Mouse (Mus musculus) embryonic facial prominence, embryonic 14.5 days (tissue): ENCODE measurements at regions not wholly inside any gene's neighbourhood (a gene's known extent, or its start where the extent isn't known, plus 50 kb on each side); places are given as distances from the start of the nearest gene placed in this dataset.

Experiments
- ATAC-seq: fragments of 200-750 bp; cut with Nextera tagmentation; 2 replicates; pipeline ENCODE4 v1.8.0; 2017; ENCODE audit warnings: low read depth, moderate number of reproducible peaks, moderate TSS enrichment
- DNase-seq: peaks from one replicate; pipeline ENCODE4 v3.0.0-alpha.2; 2015; ENCODE audit warnings: low spot score
- H3K27ac ChIP-seq: fragments of 300-500 bp; sonication (generic); replicated peaks from 2 replicates; pipeline ENCODE4 v1.5.1; 2014; ENCODE audit warnings: low read depth, mild to moderate bottlenecking, low read length, moderate library complexity
- H3K27me3 ChIP-seq: fragments of 300-500 bp; sonication (generic); replicated peaks from 2 replicates; pipeline ENCODE4 v1.6.1; 2014; ENCODE audit warnings: low read length; ENCODE audit not compliant: control insufficient read depth, insufficient read depth
- H3K36me3 ChIP-seq: fragments of 300-500 bp; sonication (generic); 2 replicates; pipeline ENCODE4 v1.6.1; 2014; ENCODE audit warnings: low read length, mixed read lengths; ENCODE audit not compliant: control insufficient read depth, insufficient read depth
- H3K4me1 ChIP-seq: fragments of 300-500 bp; sonication (generic); 2 replicates; pipeline ENCODE4 v1.6.1; 2014; ENCODE audit warnings: antibody characterized with exemption, low read length; ENCODE audit not compliant: control insufficient read depth, insufficient read depth
- H3K4me2 ChIP-seq: fragments of 300-500 bp; sonication (generic); 2 replicates; pipeline ENCODE4 v1.6.1; 2014; ENCODE audit warnings: low read depth, mild to moderate bottlenecking, low read length, moderate library complexity, mixed read lengths
- H3K4me3 ChIP-seq: fragments of 300-500 bp; sonication (generic); 2 replicates; pipeline ENCODE4 v1.5.1; 2014; ENCODE audit warnings: low read depth, mild to moderate bottlenecking, low read length
- H3K9ac ChIP-seq: fragments of 300-500 bp; sonication (generic); 2 replicates; pipeline ENCODE4 v1.6.1; 2014; ENCODE audit warnings: low read depth, mild to moderate bottlenecking, low read length, moderate library complexity, mixed read lengths
- H3K9me3 ChIP-seq: fragments of 300-500 bp; sonication (generic); 2 replicates; pipeline ENCODE4 v1.6.1; 2016; ENCODE audit warnings: low read length; ENCODE audit not compliant: control insufficient read depth
- WGBS: fragments of 180-500 bp; shearing (Covaris S2); extraction: QIAGEN DNeasy Blood & Tissue Kit; methylation state at CpG from one replicate; pipeline ENCODE4 v1.1.7; 2014; 5-methylcytosine and 5-hydroxymethylcytosine counted together

DNA sequence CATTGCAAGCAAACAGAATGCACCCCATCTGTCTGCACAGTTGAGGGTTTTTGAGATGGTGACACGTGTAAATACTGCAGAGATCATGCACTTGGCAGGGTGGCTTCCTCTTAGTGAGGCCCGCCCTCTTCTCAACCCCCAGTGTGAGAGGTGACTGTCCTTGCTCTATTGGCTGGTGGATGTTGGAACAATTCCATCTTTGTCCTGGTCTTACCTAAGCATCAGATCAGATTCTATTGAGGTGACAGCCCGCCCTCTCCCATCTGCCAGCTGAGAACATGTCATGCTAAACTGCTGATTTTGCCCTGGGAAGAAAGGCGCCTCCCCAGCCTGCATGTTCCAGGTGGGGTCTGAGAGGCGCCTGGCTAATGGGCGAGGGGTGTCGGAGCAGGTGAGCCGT, 646.4 kb upstream of the 3110018I06Rik start:
- Histone ChIP-seq H3K4me1 (peaks cover 7% of the 10 kb centered on the region; the same call in 1 of the 2 replicates), H3K9me3 (no peaks in the 10 kb centered on the region), H3K4me2 (no peak overlapping the region), H3K9ac (no peak overlapping the region), H3K27ac (no peak overlapping the region), H3K36me3 (no peaks in the 10 kb centered on the region), H3K4me3 (no peak overlapping the region), H3K27me3 (no peaks in the 10 kb centered on the region)
- ATAC-seq: peak; percentile 67
- WGBS: 64% methylated on average over 8 of the region's 8 CpGs
- peak; percentile 63 for DNase-seq

DNA sequence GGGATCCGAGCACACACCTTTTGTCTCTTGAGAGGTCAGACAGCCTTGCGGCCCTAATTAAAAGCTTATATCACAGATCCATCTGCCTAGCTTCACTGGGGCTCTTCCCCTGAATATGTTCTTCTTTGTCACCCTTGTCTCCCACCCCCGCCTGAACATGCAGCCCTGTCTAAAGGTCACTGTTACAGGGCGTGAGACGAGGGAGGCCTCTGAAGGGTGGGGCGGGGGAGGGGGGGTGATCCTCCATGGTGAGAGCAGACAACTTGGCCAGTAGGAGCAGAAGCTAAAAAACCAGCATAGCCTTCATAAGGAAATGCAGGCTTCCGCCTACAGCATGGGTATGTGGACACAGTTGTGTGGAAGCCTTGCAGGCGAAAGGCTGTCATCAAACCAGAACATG, 646.0 kb upstream of the 3110018I06Rik start:
- Histone ChIP-seq H3K4me3 (no peak overlapping the region), H3K27ac (no peak overlapping the region), H3K36me3 (no peaks in the 10 kb centered on the region), H3K27me3 (no peaks in the 10 kb centered on the region), H3K4me1 (peaks cover 7% of the 10 kb centered on the region; the same call in 1 of the 2 replicates), H3K9me3 (no peaks in the 10 kb centered on the region), H3K9ac (no peak overlapping the region), H3K4me2 (no peak overlapping the region)
- ATAC-seq (peak; percentile 19; the same call in 1 of the 2 replicates), DNase-seq (no peak)
- WGBS: 38% methylated on average over 8 of the region's 8 CpGs

DNA sequence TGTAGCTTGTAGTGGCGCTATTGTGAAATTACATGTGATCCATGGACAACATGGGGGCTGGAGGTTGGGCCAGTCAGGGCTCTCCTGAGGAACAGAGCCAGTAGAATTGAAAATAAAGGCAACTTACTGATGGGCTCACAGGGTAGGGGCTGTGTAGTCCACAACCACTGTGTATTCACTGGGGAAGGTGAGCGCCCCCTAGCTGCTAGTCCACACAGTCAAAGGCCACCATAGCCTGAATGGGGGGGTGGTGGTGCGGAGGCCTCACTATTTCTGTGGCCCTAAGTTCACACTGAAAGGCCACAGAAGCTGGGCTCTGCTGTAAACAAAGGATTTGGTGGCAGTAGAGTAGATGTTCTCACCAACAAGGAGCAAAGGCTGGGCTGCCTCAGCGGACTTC, 636.8 kb upstream of the 3110018I06Rik start:
- H3K36me3 ChIP-seq: no peaks in the 10 kb centered on the region
- no peak for ATAC-seq
- WGBS: 78% methylated on average over 4 of the region's 4 CpGs

DNA sequence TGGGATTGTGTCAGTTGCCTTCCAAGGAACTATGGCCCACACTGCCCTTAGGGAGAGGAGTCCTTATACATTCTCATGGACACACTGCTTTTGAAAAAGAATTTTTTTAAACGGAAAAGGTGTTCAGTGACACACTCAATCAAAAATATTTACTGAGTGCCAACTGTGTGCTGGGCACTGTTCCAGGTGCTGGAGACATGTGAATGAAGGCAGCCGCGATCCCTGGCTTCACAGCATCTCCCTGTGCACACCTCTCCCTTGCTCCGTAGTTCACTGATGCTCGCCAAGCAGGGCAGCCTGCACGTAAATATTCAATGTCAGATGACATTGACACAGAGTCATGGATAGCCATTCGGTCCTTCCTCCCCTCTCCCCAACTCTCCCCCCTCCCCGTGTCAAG, 635.7 kb upstream of the 3110018I06Rik start:
- H3K36me3 ChIP-seq: no peaks in the 10 kb centered on the region
- no peak overlapping the region for H3K4me3 ChIP-seq
- H3K9me3 ChIP-seq: no peaks in the 10 kb centered on the region
- H3K27me3 ChIP-seq: no peaks in the 10 kb centered on the region
- no peak for DNase-seq
- H3K27ac ChIP-seq: no peak overlapping the region
- ATAC-seq: no peak
- WGBS: 69% methylated on average over 8 of the region's 8 CpGs
- no peak overlapping the region for H3K9ac ChIP-seq
- H3K4me2 ChIP-seq: no peak overlapping the region
- no peaks in the 10 kb centered on the region for H3K4me1 ChIP-seq

More for the DNA sequence above, 636.8 kb upstream of the 3110018I06Rik start:
- no peak overlapping the region for H3K4me3 ChIP-seq
- H3K4me2 ChIP-seq: no peak overlapping the region
- no peak overlapping the region for H3K27ac ChIP-seq
- H3K9me3 ChIP-seq: no peaks in the 10 kb centered on the region
- no peak overlapping the region for H3K9ac ChIP-seq
- no peaks in the 10 kb centered on the region for H3K27me3 ChIP-seq
- DNase-seq: no peak
- H3K4me1 ChIP-seq: no peaks in the 10 kb centered on the region

DNA sequence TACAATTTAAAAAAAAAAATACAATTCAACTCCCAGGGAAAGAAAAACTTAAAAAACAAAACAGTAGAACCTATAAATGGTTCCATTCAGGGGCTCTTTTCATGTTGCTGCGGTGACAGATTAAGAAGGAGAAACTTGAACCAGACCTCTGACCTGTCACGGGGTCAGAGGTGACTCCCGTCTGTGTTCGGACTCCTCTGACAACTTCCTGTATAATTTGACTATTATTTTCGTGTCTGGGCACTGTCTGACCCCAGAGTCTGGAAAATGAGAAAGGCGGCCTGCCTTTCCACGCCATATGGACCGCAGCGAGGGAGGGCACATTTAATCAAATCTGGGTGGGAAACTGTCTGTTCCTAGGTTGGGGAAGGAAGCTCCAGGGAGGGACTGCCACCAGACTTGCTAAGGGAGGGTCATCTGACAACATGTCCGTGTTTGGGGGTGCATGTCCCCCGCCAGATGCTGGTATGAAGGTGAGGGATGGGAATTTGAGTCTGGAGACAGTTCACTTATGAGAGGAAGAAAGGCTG, 634.7 kb upstream of the 3110018I06Rik start:
- DNase-seq: no peak

DNA sequence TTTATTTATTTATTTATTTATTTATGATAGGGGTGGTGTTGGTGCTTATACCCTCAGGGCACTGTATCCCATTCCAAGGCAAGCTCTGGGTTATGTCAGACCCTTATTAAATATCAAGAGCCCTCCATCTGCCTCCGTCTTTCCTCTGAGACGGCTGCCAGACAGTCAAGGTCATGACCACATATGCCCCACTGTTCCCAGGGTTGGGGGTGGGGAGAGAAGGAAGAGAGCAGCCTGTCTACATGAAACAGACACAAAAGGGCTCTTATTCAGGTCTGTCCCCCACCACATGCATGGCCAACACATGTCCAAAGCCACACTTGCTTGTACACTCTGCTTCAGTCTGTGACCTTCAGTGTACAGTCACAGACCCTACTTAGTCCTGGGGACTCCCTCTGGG, 632.9 kb upstream of the 3110018I06Rik start:
- no peak for DNase-seq
- Histone ChIP-seq H3K4me1 (no peaks in the 10 kb centered on the region), H3K4me3 (no peak overlapping the region), H3K9ac (no peak overlapping the region), H3K27me3 (no peaks in the 10 kb centered on the region), H3K4me2 (no peak overlapping the region), H3K27ac (no peak overlapping the region), H3K9me3 (no peaks in the 10 kb centered on the region), H3K36me3 (no peaks in the 10 kb centered on the region)
- ATAC-seq: no peak
- WGBS: 61% methylated on average over 2 of the region's 2 CpGs

More for the DNA sequence above, 634.7 kb upstream of the 3110018I06Rik start:
- 19% methylated on average over 11 of the region's 11 CpGs for WGBS
- H3K27me3 ChIP-seq: no peaks in the 10 kb centered on the region
- no peaks in the 10 kb centered on the region for H3K9me3 ChIP-seq
- H3K27ac ChIP-seq: no peak overlapping the region
- no peaks in the 10 kb centered on the region for H3K36me3 ChIP-seq
- H3K9ac ChIP-seq: no peak overlapping the region
- no peak for ATAC-seq
- no peak overlapping the region for H3K4me2 ChIP-seq
- no peaks in the 10 kb centered on the region for H3K4me1 ChIP-seq
- H3K4me3 ChIP-seq: no peak overlapping the region

DNA sequence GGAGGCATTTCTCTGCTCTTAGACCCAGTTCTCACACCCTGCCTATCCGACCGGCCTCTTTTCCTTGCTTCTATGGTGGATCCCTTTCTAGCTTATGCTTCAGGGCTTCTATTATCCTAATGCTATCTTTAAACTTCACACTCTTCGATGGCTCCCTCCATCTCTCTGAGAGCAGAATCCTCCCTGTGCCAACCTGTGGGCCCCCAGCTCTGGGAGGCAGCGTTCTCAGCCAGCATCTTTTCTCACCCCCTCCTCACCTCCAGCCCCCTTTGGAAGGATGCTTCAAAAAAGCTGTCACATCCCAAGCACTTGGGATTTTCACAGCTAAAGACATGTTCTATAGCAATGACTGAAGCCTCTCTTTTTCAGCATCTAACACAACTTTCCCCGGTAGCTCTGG, 626.8 kb upstream of the 3110018I06Rik start:
- H3K4me3 ChIP-seq: no peak overlapping the region
- H3K27ac ChIP-seq: no peak overlapping the region
- no peaks in the 10 kb centered on the region for H3K36me3 ChIP-seq
- no peaks in the 10 kb centered on the region for H3K9me3 ChIP-seq
- DNase-seq: no peak
- H3K4me1 ChIP-seq: no peaks in the 10 kb centered on the region
- ATAC-seq: no peak
- no peak overlapping the region for H3K4me2 ChIP-seq
- 89% methylated on average over 5 of the region's 5 CpGs for WGBS
- H3K27me3 ChIP-seq: no peaks in the 10 kb centered on the region
- H3K9ac ChIP-seq: no peak overlapping the region

DNA sequence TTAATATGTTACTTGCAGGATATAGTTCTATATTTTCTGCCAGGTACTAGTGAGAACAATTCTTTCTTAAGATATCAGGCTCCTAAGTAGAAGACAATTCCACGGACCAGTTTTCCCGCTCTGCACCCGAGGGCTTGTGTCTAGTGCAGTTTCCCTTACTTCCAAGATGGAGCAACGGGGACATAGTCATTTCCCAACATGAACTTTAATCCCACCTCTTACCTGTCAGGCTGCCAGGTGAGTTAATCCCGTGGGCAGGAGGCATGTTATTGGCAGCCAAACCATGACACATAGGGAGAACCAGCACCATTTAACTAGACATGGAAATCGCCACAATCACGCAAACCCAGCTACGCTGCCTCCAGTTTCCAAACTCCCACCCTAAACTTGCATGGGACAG, 624.4 kb upstream of the 3110018I06Rik start:
- Histone ChIP-seq H3K27ac (no peak overlapping the region), H3K9me3 (no peaks in the 10 kb centered on the region), H3K4me3 (no peak overlapping the region), H3K27me3 (no peaks in the 10 kb centered on the region), H3K9ac (no peak overlapping the region), H3K36me3 (no peaks in the 10 kb centered on the region), H3K4me1 (peaks cover 9% of the 10 kb centered on the region; the same call in 1 of the 2 replicates), H3K4me2 (no peak overlapping the region)
- ATAC-seq: no peak
- 89% methylated on average over 8 of the region's 8 CpGs for WGBS
- no peak for DNase-seq

DNA sequence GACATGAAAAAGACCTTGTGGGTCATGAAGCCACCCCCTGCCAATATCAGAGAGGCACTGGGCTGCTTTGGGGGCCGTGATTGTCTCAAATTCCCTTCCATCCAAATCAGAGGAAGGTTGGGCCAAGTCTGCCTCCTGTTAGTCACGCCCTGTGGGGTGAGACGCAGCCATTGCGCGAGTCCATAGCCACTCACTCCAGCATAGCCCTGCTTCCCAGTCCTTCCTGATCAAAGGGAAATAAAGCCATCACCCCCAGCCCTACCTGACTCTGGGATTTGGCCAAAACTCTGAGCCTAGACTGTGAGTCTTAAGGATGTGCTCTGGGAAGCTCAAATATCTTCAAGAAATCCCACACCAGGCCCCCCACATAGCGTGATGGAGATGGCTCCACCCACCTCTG, 620.4 kb upstream of the 3110018I06Rik start:
- ATAC-seq (peak; percentile 33; the same call in 1 of the 2 replicates), DNase-seq (peak; percentile 52)
- Histone ChIP-seq H3K4me2 (no peak overlapping the region), H3K36me3 (no peaks in the 10 kb centered on the region), H3K9ac (no peak overlapping the region), H3K4me1 (peaks cover 9% of the 10 kb centered on the region; the same call in 1 of the 2 replicates), H3K27me3 (no peaks in the 10 kb centered on the region), H3K4me3 (no peak overlapping the region), H3K9me3 (no peaks in the 10 kb centered on the region), H3K27ac (no peak overlapping the region)
- 35% methylated on average over 6 of the region's 6 CpGs for WGBS
